Mouse (Mus musculus): ENCODE measurements at regions not wholly inside any gene's neighbourhood (a gene's known extent, or its start where the extent isn't known, plus 50 kb on each side); places are given as distances from the start of the nearest gene placed in this dataset.

- TF ChIP-seq POLR2A (IDR thresholded peaks at IDR 0.05; ENCODE audit: borderline replicate concordance, extremely low read depth, low read depth, low read length) = no peak
- TF ChIP-seq CTCF (IDR thresholded peaks at IDR 0.05; ENCODE audit: insufficient read depth, low read length) = no peak
Observed at GRCm38 (mm10) chr7:124676854-124677515, 694.3 kb downstream of the Hs3st4 start.
